Mouse (Mus musculus): Measurements from ENCODE around the gene Mrps36.

DNA sequence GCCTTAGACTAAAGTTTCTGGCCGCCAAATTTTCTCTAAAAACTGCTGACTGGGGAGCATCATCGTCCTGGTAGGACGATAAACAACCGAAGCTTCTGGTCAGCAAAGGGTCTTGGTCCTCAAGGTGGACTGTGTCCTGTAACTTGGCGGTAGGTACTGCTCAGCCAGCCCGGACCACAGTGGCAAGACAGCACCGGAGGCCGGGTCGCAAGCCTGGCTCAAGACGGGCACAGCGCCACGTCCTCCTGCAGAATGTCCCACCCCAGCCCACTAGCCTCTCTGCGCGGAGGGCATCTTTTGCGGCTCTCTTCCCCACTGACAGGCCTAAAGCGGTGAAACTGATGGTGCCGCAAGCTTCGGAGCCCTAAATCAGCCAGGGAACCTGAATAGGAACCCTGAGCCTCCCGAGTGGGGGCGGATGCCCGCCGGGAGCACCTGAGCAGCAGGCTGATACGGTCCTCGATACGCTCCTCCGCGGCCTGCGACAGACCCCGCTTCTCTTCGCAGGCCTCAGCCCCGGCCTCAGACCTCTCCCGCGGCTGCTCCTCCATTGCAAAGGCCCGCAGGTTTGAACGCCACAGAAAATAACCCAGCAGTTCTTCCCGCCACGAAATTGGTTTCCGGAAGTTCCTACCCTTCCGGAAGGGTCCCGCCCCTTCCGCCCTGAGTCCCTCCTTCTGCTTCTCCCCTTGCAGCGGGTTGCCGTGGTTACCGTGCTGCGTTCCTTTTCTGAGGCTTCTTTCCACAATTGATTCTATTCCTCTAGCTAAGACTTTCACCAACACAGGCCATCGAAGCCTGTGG is 31.0 kb upstream of the Mrps36 start, which contains the start of gene Cenph:
- TF ChIP-seq CTCF (IDR thresholded peaks at IDR 0.05; ENCODE audit: extremely low read depth, insufficient read depth, insufficient read length, insufficient replicate concordance) (no peak), POLR2A (IDR thresholded peaks at IDR 0.05; ENCODE audit: low read depth, low read length) (no peak)
